Mouse (Mus musculus): Measurements from ENCODE around the gene Ppp1r14b.

- TF ChIP-seq CTCF (conservative IDR thresholded peaks at IDR 0.05; ENCODE audit: low read length) (no peak), POU5F1 (IDR thresholded peaks at IDR 0.05; ENCODE audit: borderline replicate concordance, low read length) (no peak)
These were observed 5.5 kb upstream of the Ppp1r14b start for GRCm38 (mm10) chr19:6969291-6969664.
